Mouse (Mus musculus) embryonic facial prominence, embryonic 12.5 days (tissue): ENCODE measurements around the gene Atox1. TPM values are rescaled to one million over a fixed set of nuclear protein-coding genes. Genes with fewer than 3 reads are reported as not detected.
"Not testable (repeated sequence)": the region's sequence is repeated elsewhere in the genome, so short reads cannot be mapped to it uniquely, and the experiment has no call there.

Experiments used
- ATAC-seq: fragments of 200-750 bp; cut with Nextera tagmentation; 2 replicates; pipeline ENCODE4 v1.8.0; 2017; ENCODE audit not compliant: insufficient number of reproducible peaks, insufficient read depth, low FRiP score, low TSS enrichment
- H3K27ac ChIP-seq: fragments of 300-500 bp; sonication (generic); 2 replicates; pipeline ENCODE4 v1.5.1; 2016; ENCODE audit warnings: mild to moderate bottlenecking
- H3K27me3 ChIP-seq: fragments of 300-500 bp; sonication (generic); 2 replicates; pipeline ENCODE4 v1.6.1; 2016; ENCODE audit warnings: mild to moderate bottlenecking, moderate library complexity
- H3K36me3 ChIP-seq: fragments of 300-500 bp; sonication (generic); 2 replicates; pipeline ENCODE4 v1.6.1; 2016; ENCODE audit warnings: mild to moderate bottlenecking
- H3K4me1 ChIP-seq: fragments of 300-500 bp; sonication (generic); 2 replicates; pipeline ENCODE4 v1.6.1; 2016
- H3K4me2 ChIP-seq: fragments of 300-500 bp; sonication (generic); replicated peaks from 2 replicates; pipeline ENCODE4 v1.6.1; 2016; ENCODE audit warnings: mild to moderate bottlenecking, moderate library complexity
- H3K4me3 ChIP-seq: fragments of 300-500 bp; sonication (generic); 2 replicates; pipeline ENCODE4 v1.5.1; 2016; ENCODE audit warnings: mild to moderate bottlenecking
- H3K9ac ChIP-seq: fragments of 300-500 bp; sonication (generic); 2 replicates; pipeline ENCODE4 v1.6.1; 2016; ENCODE audit warnings: mild to moderate bottlenecking, moderate library complexity
- H3K9me3 ChIP-seq: fragments of 300-500 bp; sonication (generic); 2 replicates; pipeline ENCODE4 v1.6.1; 2016; ENCODE audit warnings: mild to moderate bottlenecking, moderate library complexity
- WGBS: fragments of 180-500 bp; shearing (Covaris S2); methylation state at CpG from one replicate; pipeline ENCODE4 v1.1.7; 2016; 5-methylcytosine and 5-hydroxymethylcytosine counted together
- polyA plus RNA-seq: library from polyadenylated mRNA; unstranded; fragments of >200 nt; fragmentation: Nextera tagmentation; extraction: Ambion mirVana; gene quantifications from 2 replicates; pipeline ENCODE4 v1.2.1, GENCODE M21; 2016

The Atox1 gene
- polyA plus RNA-seq, 1 experiment from 2014 or later, result 297 TPM

GRCm38 (mm10) chr11:55422978-55423377 lies 38.1 kb downstream of the Atox1 start, which contains the start of gene Sparc:
Sparc (minus strand) TSS chr11:55423183.
- peak within 1 kb of the TSS; percentile 89 for H3K27ac ChIP-seq
- H3K9ac ChIP-seq, result no peak within 1 kb of the TSS
- no peaks in the 10 kb centered on the region for H3K36me3 ChIP-seq
- H3K27me3 ChIP-seq, result no peaks in the 10 kb centered on the region
- H3K4me3 ChIP-seq, result no peak within 1 kb of the TSS
- no peak within 1 kb of the TSS for H3K4me2 ChIP-seq
- peaks cover 49% of the 10 kb centered on the region for H3K4me1 ChIP-seq
- 91% methylated on average over 1 of the region's 1 CpGs for WGBS
- no peaks in the 10 kb centered on the region for H3K9me3 ChIP-seq
- ATAC-seq, result no peak

- Histone ChIP-seq H3K4me1 (peaks cover 47% of the 10 kb centered on the region), H3K4me3 (peak overlapping the region; percentile 60), H3K9me3 (no peaks in the 10 kb centered on the region), H3K36me3 (0 out of 2 replicates have a peak, but pooled peaks cover 3% of the 10 kb centered on the region), H3K9ac (peak overlapping the region; percentile 81), H3K27me3 (no peaks in the 10 kb centered on the region), H3K27ac (peak overlapping the region; percentile 96), H3K4me2 (peak overlapping the region; percentile 87)
- 3% methylated on average over 9 of the region's 9 CpGs for WGBS
- ATAC-seq, result peak; percentile 91
Measured at GRCm38 (mm10) chr11:55419678-55420307, 41.2 kb downstream of the Atox1 start.

GRCm38 (mm10) chr11:55419296-55419677 lies 41.8 kb downstream of the Atox1 start:
- Histone ChIP-seq H3K36me3 (0 out of 2 replicates have a peak, but pooled peaks cover 3% of the 10 kb centered on the region), H3K4me2 (peak overlapping the region; percentile 87), H3K9ac (peak overlapping the region; percentile 81), H3K27ac (peak overlapping the region; percentile 96), H3K4me3 (peak overlapping the region; percentile 60), H3K4me1 (peaks cover 42% of the 10 kb centered on the region), H3K9me3 (no peaks in the 10 kb centered on the region), H3K27me3 (no peaks in the 10 kb centered on the region)
- ATAC-seq, result no peak
- 4% methylated on average over 4 of the region's 4 CpGs for WGBS

DNA sequence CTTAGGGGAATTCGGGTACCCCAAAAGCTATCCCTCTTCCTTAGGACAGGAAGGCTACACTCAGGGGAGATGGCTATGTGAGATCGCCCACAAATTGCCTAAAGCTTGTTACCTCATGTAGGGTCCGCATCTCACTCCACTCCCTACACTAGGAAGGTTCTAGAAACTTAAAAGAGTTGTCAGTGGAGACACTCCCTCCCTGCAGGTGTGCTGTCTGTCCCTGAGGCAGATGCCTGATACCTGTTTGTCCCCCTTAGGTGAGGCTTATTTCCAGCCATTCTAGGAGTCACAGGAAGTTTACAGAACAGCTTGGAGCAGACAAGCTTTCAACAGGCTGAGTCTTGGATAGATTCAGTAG lies 42.4 kb downstream of the Atox1 start:
- H3K4me3 ChIP-seq, result peak overlapping the region; percentile 60
- no peaks in the 10 kb centered on the region for H3K9me3 ChIP-seq
- H3K4me2 ChIP-seq, result peak overlapping the region; percentile 87
- no peak for ATAC-seq
- 8% methylated on average over 3 of the region's 3 CpGs for whole genome bisulfite sequencing
- H3K27ac ChIP-seq, result peak overlapping the region; percentile 96
- peak overlapping the region; percentile 81 for H3K9ac ChIP-seq
- H3K36me3 ChIP-seq, result peaks cover 5% of the 10 kb centered on the region; the same call in 1 of the 2 replicates
- peaks cover 36% of the 10 kb centered on the region for H3K4me1 ChIP-seq
- H3K27me3 ChIP-seq, result no peaks in the 10 kb centered on the region

GRCm38 (mm10) chr11:55417898-55418703 lies 42.9 kb downstream of the Atox1 start:
- Histone ChIP-seq H3K4me2 (peak overlapping the region; percentile 87), H3K36me3 (peaks cover 10% of the 10 kb centered on the region), H3K4me3 (peak overlapping the region; percentile 60), H3K27me3 (no peaks in the 10 kb centered on the region), H3K9me3 (no peaks in the 10 kb centered on the region), H3K4me1 (peaks cover 33% of the 10 kb centered on the region), H3K9ac (peak overlapping the region; percentile 81), H3K27ac (peak overlapping the region; percentile 96)
- peak; percentile 62 for ATAC-seq
- WGBS, result 1% methylated on average over 23 of the region's 24 CpGs

GRCm38 (mm10) chr11:55416609-55417265 lies 44.3 kb downstream of the Atox1 start:
- no peak for ATAC-seq
- peak overlapping the region; percentile 87 for H3K4me2 ChIP-seq
- WGBS, result 56% methylated on average over 6 of the region's 6 CpGs
- peaks cover 29% of the 10 kb centered on the region for H3K4me1 ChIP-seq
- peak overlapping the region; percentile 58; the same call in 1 of the 2 replicates for H3K27ac ChIP-seq
- peak overlapping the region; percentile 81; the same call in 1 of the 2 replicates for H3K9ac ChIP-seq
- H3K27me3 ChIP-seq, result no peaks in the 10 kb centered on the region
- no peak overlapping the region for H3K4me3 ChIP-seq
- peaks cover 10% of the 10 kb centered on the region for H3K36me3 ChIP-seq
- no peaks in the 10 kb centered on the region for H3K9me3 ChIP-seq

- Histone ChIP-seq H3K4me1 (peaks cover 33% of the 10 kb centered on the region), H3K36me3 (peaks cover 13% of the 10 kb centered on the region)
- not testable (repeated sequence) for H3K9ac ChIP-seq, H3K4me3 ChIP-seq, H3K27me3 ChIP-seq, H3K27ac ChIP-seq, ATAC-seq, H3K4me2 ChIP-seq, H3K9me3 ChIP-seq
- WGBS, result 85% methylated on average over 6 of the region's 6 CpGs
Measured at GRCm38 (mm10) chr11:55415731-55416130, 45.3 kb downstream of the Atox1 start.

DNA sequence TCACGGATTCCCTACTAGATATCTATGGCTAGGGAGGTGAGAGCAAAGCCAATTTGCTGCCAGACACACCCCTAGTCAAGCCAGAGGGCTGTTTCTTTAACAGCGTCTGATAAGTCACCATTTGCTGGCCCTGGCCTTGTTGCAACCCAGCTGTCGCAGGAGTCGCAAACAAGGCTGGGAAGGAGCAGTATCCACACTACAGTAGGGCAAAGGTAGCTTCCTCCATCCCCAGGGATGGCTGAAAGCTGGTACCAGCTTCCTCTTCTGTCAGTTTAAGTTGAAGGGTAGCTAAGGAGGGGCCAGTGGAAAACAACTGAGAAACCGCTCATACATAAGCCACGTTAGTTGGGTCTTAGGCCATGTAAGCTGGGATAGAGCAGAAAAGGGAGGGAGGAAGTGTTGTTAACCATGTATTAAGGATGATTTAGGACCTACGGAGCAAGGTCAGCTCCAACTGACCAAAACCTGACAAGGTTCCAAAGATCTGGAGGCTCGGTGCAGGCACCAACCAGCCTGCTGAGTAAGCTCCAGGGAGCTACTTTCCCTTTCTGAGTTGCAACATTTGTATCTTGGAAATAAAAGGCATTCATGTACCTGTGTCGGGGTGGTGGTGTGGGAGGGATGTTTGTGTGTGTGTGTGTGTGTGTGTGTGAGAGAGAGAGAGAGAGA lies 45.9 kb downstream of the Atox1 start:
- Histone ChIP-seq H3K9me3 (no peaks in the 10 kb centered on the region), H3K27me3 (no peaks in the 10 kb centered on the region), H3K36me3 (peaks cover 17% of the 10 kb centered on the region), H3K27ac (peak overlapping the region; percentile 57), H3K9ac (no peak overlapping the region), H3K4me1 (peaks cover 30% of the 10 kb centered on the region), H3K4me2 (no peak overlapping the region), H3K4me3 (no peak overlapping the region)
- WGBS, result 68% methylated on average over 9 of the region's 9 CpGs
- ATAC-seq, result no peak

GRCm38 (mm10) chr11:55414314-55414713 lies 46.7 kb downstream of the Atox1 start:
- 70% methylated on average over 5 of the region's 5 CpGs for WGBS
- Histone ChIP-seq H3K27ac (no peak overlapping the region), H3K4me1 (peaks cover 26% of the 10 kb centered on the region), H3K27me3 (no peaks in the 10 kb centered on the region), H3K4me3 (no peak overlapping the region), H3K9me3 (no peaks in the 10 kb centered on the region), H3K4me2 (no peak overlapping the region), H3K36me3 (peaks cover 26% of the 10 kb centered on the region), H3K9ac (no peak overlapping the region)
- no peak for ATAC-seq

- H3K4me3 ChIP-seq, result no peak overlapping the region
- 93% methylated on average over 2 of the region's 2 CpGs for WGBS
- H3K9me3 ChIP-seq, result no peaks in the 10 kb centered on the region
- peaks cover 35% of the 10 kb centered on the region for H3K36me3 ChIP-seq
- no peak overlapping the region for H3K9ac ChIP-seq
- H3K4me2 ChIP-seq, result no peak overlapping the region
- H3K4me1 ChIP-seq, result peaks cover 22% of the 10 kb centered on the region
- H3K27me3 ChIP-seq, result no peaks in the 10 kb centered on the region
- ATAC-seq, result no peak
- H3K27ac ChIP-seq, result no peak overlapping the region
Measured at GRCm38 (mm10) chr11:55413416-55413796, 47.6 kb downstream of the Atox1 start.

DNA sequence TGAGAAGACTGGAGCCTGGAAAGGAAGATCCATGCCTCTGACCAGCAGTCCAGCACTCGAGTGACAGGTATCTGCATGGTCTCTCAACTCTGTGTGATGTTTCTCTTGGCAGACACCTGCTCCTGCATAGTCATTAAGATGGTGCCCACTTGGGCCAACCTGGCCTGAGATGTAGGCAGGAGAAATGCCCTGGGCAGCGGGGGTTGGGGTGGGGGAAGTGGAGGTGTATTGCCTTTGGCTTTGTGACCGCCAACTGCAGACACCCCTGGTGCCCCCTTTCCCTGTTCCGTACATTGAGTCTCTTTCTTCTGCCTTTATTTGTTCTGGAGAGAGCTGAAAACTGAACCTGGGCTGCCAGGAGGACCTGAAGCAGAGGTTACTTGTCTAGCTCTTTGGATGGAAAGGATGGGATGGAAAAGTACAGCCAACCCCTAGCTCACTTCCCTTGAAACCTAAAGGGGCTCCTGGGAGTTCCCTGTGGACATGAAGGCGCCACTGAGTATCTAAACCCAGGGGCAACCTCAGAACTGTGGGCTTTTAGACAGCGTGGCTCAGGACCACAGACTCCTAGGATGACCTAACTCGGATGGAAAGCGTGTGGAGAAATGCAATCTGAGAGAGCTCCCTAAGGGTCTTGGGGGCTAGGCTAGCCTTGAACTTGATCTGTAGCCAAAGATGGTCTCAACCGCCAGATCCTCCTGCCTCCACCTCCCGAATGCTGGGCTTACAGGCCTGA lies 48.2 kb downstream of the Atox1 start:
- no peak overlapping the region for H3K4me2 ChIP-seq
- 90% methylated on average over 10 of the region's 10 CpGs for WGBS
- H3K27ac ChIP-seq, result no peak overlapping the region
- peaks cover 22% of the 10 kb centered on the region for H3K4me1 ChIP-seq
- ATAC-seq, result no peak
- no peak overlapping the region for H3K4me3 ChIP-seq
- no peak overlapping the region for H3K9ac ChIP-seq
- H3K36me3 ChIP-seq, result peaks cover 41% of the 10 kb centered on the region
- H3K27me3 ChIP-seq, result no peaks in the 10 kb centered on the region
- H3K9me3 ChIP-seq, result no peaks in the 10 kb centered on the region
